Mouse (Mus musculus) G1E (cell line): Measurements from ENCODE around the gene Pde4dip.

Source experiments
- CTCF ChIP-seq: IDR thresholded peaks from 2 replicates; pipeline ENCODE4 v1.5.1; 2012; ENCODE audit warnings: low read depth, low read length, inconsistent platforms, mixed read lengths
- GATA1 ChIP-seq: IDR thresholded peaks from 2 replicates; pipeline ENCODE4 v1.6.1; 2012; ENCODE audit warnings: borderline replicate concordance, low read length, inconsistent platforms, mixed read lengths
- POLR2AphosphoS5 ChIP-seq: IDR thresholded peaks from 2 replicates; pipeline ENCODE4 v1.6.1; 2012; ENCODE audit warnings: low read depth, low read length, inconsistent platforms; ENCODE audit not compliant: insufficient replicate concordance

GRCm38 (mm10) chr3:97937068-97937944 lies 48.8 kb upstream of the Pde4dip start:
- TF ChIP-seq GATA1 = no peak
- TF ChIP-seq CTCF = no peak
- no peak for TF ChIP-seq POLR2AphosphoS5
